Mouse (Mus musculus) midbrain, embryonic 12.5 days (tissue): ENCODE data around the gene Rabgef1. TPM values are rescaled to one million over a fixed set of nuclear protein-coding genes. Genes with fewer than 3 reads are reported as not detected.

Source experiments
- ATAC-seq: fragments of 200-750 bp; cut with Nextera tagmentation; 2 replicates; pipeline ENCODE4 v1.8.0; 2017; ENCODE audit warnings: low read depth, moderate TSS enrichment, moderate library complexity; ENCODE audit not compliant: low FRiP score
- H3K27ac ChIP-seq: fragments of 300-500 bp; sonication (generic); replicated peaks from 2 replicates; pipeline ENCODE4 v1.5.1; 2016; ENCODE audit warnings: mild to moderate bottlenecking
- H3K27me3 ChIP-seq: fragments of 300-500 bp; sonication (generic); 2 replicates; pipeline ENCODE4 v1.6.1; 2016; ENCODE audit warnings: mild to moderate bottlenecking
- H3K36me3 ChIP-seq: fragments of 300-500 bp; sonication (generic); 2 replicates; pipeline ENCODE4 v1.6.1; 2016
- H3K4me1 ChIP-seq: fragments of 300-500 bp; sonication (generic); 2 replicates; pipeline ENCODE4 v1.6.1; 2016
- H3K4me2 ChIP-seq: fragments of 300-500 bp; sonication (generic); replicated peaks from 2 replicates; pipeline ENCODE4 v1.6.1; 2016; ENCODE audit warnings: mild to moderate bottlenecking, moderate library complexity
- H3K4me3 ChIP-seq: fragments of 300-500 bp; sonication (generic); 2 replicates; pipeline ENCODE4 v1.5.1; 2016; ENCODE audit warnings: mild to moderate bottlenecking
- H3K9ac ChIP-seq: fragments of 300-500 bp; sonication (generic); replicated peaks from 2 replicates; pipeline ENCODE4 v1.6.1; 2016; ENCODE audit warnings: mild to moderate bottlenecking, moderate library complexity
- H3K9me3 ChIP-seq: fragments of 300-500 bp; sonication (generic); 2 replicates; pipeline ENCODE4 v1.6.1; 2016; ENCODE audit warnings: mild to moderate bottlenecking
- WGBS: fragments of 180-500 bp; shearing (Covaris S2); methylation state at CpG from one replicate; pipeline ENCODE4 v1.1.7; 2016; 5-methylcytosine and 5-hydroxymethylcytosine counted together
- polyA plus RNA-seq: library from polyadenylated mRNA; unstranded; fragments of >200 nt; fragmentation: Nextera tagmentation; extraction: Ambion mirVana; gene quantifications from 2 replicates; pipeline ENCODE4 v1.2.1, GENCODE M21; 2016

Rabgef1 gene
- polyA plus RNA-seq, 1 experiment from 2014 or later = 36.9 TPM

- Histone ChIP-seq H3K9ac (peak overlapping the region; percentile 90; the same call in 1 of the 2 replicates), H3K4me1 (peaks cover 21% of the 10 kb centered on the region), H3K4me2 (peak overlapping the region; percentile 82), H3K9me3 (no peaks in the 10 kb centered on the region), H3K36me3 (no peaks in the 10 kb centered on the region), H3K4me3 (peak overlapping the region; percentile 90), H3K27ac (no peak overlapping the region), H3K27me3 (no peaks in the 10 kb centered on the region)
- ATAC-seq = no peak
- 91% methylated on average over 4 of the region's 4 CpGs for WGBS
Observed at GRCm38 (mm10) chr5:130173012-130173411, 1.4 kb downstream of the Rabgef1 start.

- no peaks in the 10 kb centered on the region for H3K36me3 ChIP-seq
- no peak overlapping the region for H3K4me3 ChIP-seq
- H3K27ac ChIP-seq = no peak overlapping the region
- H3K4me1 ChIP-seq = peaks cover 10% of the 10 kb centered on the region
- H3K4me2 ChIP-seq = no peak overlapping the region
- no peak for ATAC-seq
- no peak overlapping the region; the same call in 1 of the 2 replicates for H3K9ac ChIP-seq
- no peaks in the 10 kb centered on the region for H3K9me3 ChIP-seq
- 57% methylated on average over 4 of the region's 4 CpGs for WGBS
- H3K27me3 ChIP-seq = no peaks in the 10 kb centered on the region
Observed at GRCm38 (mm10) chr5:130177871-130178270, 6.3 kb downstream of the Rabgef1 start.

- Histone ChIP-seq H3K27me3 (no peaks in the 10 kb centered on the region), H3K4me2 (no peak overlapping the region), H3K4me1 (peaks cover 4% of the 10 kb centered on the region), H3K9ac (no peak overlapping the region), H3K36me3 (no peaks in the 10 kb centered on the region), H3K4me3 (no peak overlapping the region), H3K9me3 (no peaks in the 10 kb centered on the region), H3K27ac (no peak overlapping the region)
- 72% methylated on average over 7 of the region's 7 CpGs for WGBS
- no peak for ATAC-seq
Observed at GRCm38 (mm10) chr5:130180362-130180761, 8.8 kb downstream of the Rabgef1 start.

GRCm38 (mm10) chr5:130181740-130182540, 10.3 kb downstream of the Rabgef1 start:
- no peaks in the 10 kb centered on the region for H3K9me3 ChIP-seq
- WGBS = 94% methylated on average over 6 of the region's 6 CpGs
- no peak overlapping the region for H3K27ac ChIP-seq
- ATAC-seq = no peak
- H3K27me3 ChIP-seq = no peaks in the 10 kb centered on the region
- H3K4me3 ChIP-seq = no peak overlapping the region
- peaks cover 4% of the 10 kb centered on the region for H3K4me1 ChIP-seq
- no peak overlapping the region for H3K9ac ChIP-seq
- H3K4me2 ChIP-seq = no peak overlapping the region
- no peaks in the 10 kb centered on the region for H3K36me3 ChIP-seq

- H3K4me3 ChIP-seq = no peak overlapping the region
- H3K4me2 ChIP-seq = no peak overlapping the region
- H3K36me3 ChIP-seq = 0 out of 2 replicates have a peak, but pooled peaks cover 3% of the 10 kb centered on the region
- H3K9me3 ChIP-seq = no peaks in the 10 kb centered on the region
- H3K4me1 ChIP-seq = peaks cover 6% of the 10 kb centered on the region
- H3K27me3 ChIP-seq = no peaks in the 10 kb centered on the region
- WGBS = 97% methylated on average over 3 of the region's 3 CpGs
- no peak overlapping the region for H3K9ac ChIP-seq
- H3K27ac ChIP-seq = no peak overlapping the region
- no peak for ATAC-seq
Observed at GRCm38 (mm10) chr5:130182541-130182821, 10.9 kb downstream of the Rabgef1 start.

GRCm38 (mm10) chr5:130184193-130184856, 12.7 kb downstream of the Rabgef1 start:
- H3K27ac ChIP-seq = no peak overlapping the region
- H3K4me1 ChIP-seq = 0 out of 2 replicates have a peak, but pooled peaks cover 4% of the 10 kb centered on the region
- ATAC-seq = no peak
- H3K4me2 ChIP-seq = no peak overlapping the region
- no peak overlapping the region for H3K4me3 ChIP-seq
- 0 out of 2 replicates have a peak, but pooled peaks cover 7% of the 10 kb centered on the region for H3K36me3 ChIP-seq
- 93% methylated on average over 9 of the region's 9 CpGs for WGBS
- no peak overlapping the region for H3K9ac ChIP-seq
- no peaks in the 10 kb centered on the region for H3K9me3 ChIP-seq
- H3K27me3 ChIP-seq = no peaks in the 10 kb centered on the region

GRCm38 (mm10) chr5:130185312-130185711, 13.7 kb downstream of the Rabgef1 start:
- Histone ChIP-seq H3K36me3 (peaks cover 17% of the 10 kb centered on the region), H3K4me3 (no peak overlapping the region), H3K9ac (no peak overlapping the region), H3K4me2 (no peak overlapping the region), H3K4me1 (0 out of 2 replicates have a peak, but pooled peaks cover 4% of the 10 kb centered on the region), H3K27me3 (no peaks in the 10 kb centered on the region), H3K27ac (no peak overlapping the region), H3K9me3 (no peaks in the 10 kb centered on the region)
- no peak for ATAC-seq
- 91% methylated on average over 6 of the region's 6 CpGs for WGBS

- H3K27ac ChIP-seq = peak overlapping the region; percentile 46; the same call in 1 of the 2 replicates
- H3K4me1 ChIP-seq = 0 out of 2 replicates have a peak, but pooled peaks cover 4% of the 10 kb centered on the region
- no peak overlapping the region for H3K9ac ChIP-seq
- no peak for ATAC-seq
- H3K36me3 ChIP-seq = peaks cover 36% of the 10 kb centered on the region
- H3K4me2 ChIP-seq = no peak overlapping the region
- 40% methylated on average over 7 of the region's 7 CpGs for WGBS
- H3K27me3 ChIP-seq = no peaks in the 10 kb centered on the region
- H3K9me3 ChIP-seq = no peaks in the 10 kb centered on the region
- H3K4me3 ChIP-seq = no peak overlapping the region
Observed at GRCm38 (mm10) chr5:130187383-130187782, 15.8 kb downstream of the Rabgef1 start.

- no peak overlapping the region for H3K4me3 ChIP-seq
- no peaks in the 10 kb centered on the region for H3K9me3 ChIP-seq
- peaks cover 64% of the 10 kb centered on the region for H3K36me3 ChIP-seq
- H3K4me2 ChIP-seq = no peak overlapping the region
- H3K27ac ChIP-seq = no peak overlapping the region
- H3K4me1 ChIP-seq = 0 out of 2 replicates have a peak, but pooled peaks cover 4% of the 10 kb centered on the region
- WGBS = 85% methylated on average over 6 of the region's 6 CpGs
- no peak for ATAC-seq
- no peak overlapping the region for H3K9ac ChIP-seq
- no peaks in the 10 kb centered on the region for H3K27me3 ChIP-seq
Observed at GRCm38 (mm10) chr5:130190909-130191308, 19.3 kb downstream of the Rabgef1 start.

- H3K27me3 ChIP-seq = no peaks in the 10 kb centered on the region
- ATAC-seq = no peak
- H3K36me3 ChIP-seq = peaks cover 64% of the 10 kb centered on the region
- no peak overlapping the region for H3K4me3 ChIP-seq
- no peaks in the 10 kb centered on the region for H3K9me3 ChIP-seq
- no peak overlapping the region for H3K9ac ChIP-seq
- H3K27ac ChIP-seq = no peak overlapping the region
- H3K4me1 ChIP-seq = 0 out of 2 replicates have a peak, but pooled peaks cover 4% of the 10 kb centered on the region
- WGBS = 92% methylated on average over 6 of the region's 6 CpGs
- no peak overlapping the region for H3K4me2 ChIP-seq
Observed at GRCm38 (mm10) chr5:130191865-130192264, 20.3 kb downstream of the Rabgef1 start.

GRCm38 (mm10) chr5:130192356-130192944, 20.9 kb downstream of the Rabgef1 start:
- WGBS = 83% methylated on average over 2 of the region's 2 CpGs
- Histone ChIP-seq H3K36me3 (peaks cover 61% of the 10 kb centered on the region), H3K9me3 (no peaks in the 10 kb centered on the region), H3K4me3 (no peak overlapping the region), H3K4me1 (0 out of 2 replicates have a peak, but pooled peaks cover 3% of the 10 kb centered on the region), H3K4me2 (no peak overlapping the region), H3K9ac (no peak overlapping the region), H3K27me3 (no peaks in the 10 kb centered on the region), H3K27ac (no peak overlapping the region)
- no peak for ATAC-seq

GRCm38 (mm10) chr5:130193760-130194159, 22.2 kb downstream of the Rabgef1 start:
- Histone ChIP-seq H3K9me3 (no peaks in the 10 kb centered on the region), H3K27me3 (no peaks in the 10 kb centered on the region), H3K4me1 (no peaks in the 10 kb centered on the region), H3K36me3 (peaks cover 71% of the 10 kb centered on the region), H3K9ac (no peak overlapping the region), H3K4me2 (no peak overlapping the region), H3K27ac (no peak overlapping the region), H3K4me3 (no peak overlapping the region)
- WGBS = 91% methylated on average over 3 of the region's 3 CpGs
- ATAC-seq = no peak
